Mouse (Mus musculus) G1E (cell line): Measurements from ENCODE around the gene Slc17a4.

Experiments
- CTCF ChIP-seq: IDR thresholded peaks from 2 replicates; pipeline ENCODE4 v1.5.1; 2012; ENCODE audit warnings: low read depth, low read length, inconsistent platforms, mixed read lengths
- TAL1 ChIP-seq: conservative IDR thresholded peaks from 2 replicates; pipeline ENCODE4 v1.6.1; 2012; ENCODE audit warnings: low read depth, low read length, inconsistent platforms, mixed read lengths

GRCm38 (mm10) chr13:23938699-23939098 lies 23.9 kb upstream of the Slc17a4 start:
- TF ChIP-seq CTCF (no peak), TAL1 (no peak)
